Comparison of ENCODE assay signal across 9 mouse cellular contexts in the genomic region with DNA sequence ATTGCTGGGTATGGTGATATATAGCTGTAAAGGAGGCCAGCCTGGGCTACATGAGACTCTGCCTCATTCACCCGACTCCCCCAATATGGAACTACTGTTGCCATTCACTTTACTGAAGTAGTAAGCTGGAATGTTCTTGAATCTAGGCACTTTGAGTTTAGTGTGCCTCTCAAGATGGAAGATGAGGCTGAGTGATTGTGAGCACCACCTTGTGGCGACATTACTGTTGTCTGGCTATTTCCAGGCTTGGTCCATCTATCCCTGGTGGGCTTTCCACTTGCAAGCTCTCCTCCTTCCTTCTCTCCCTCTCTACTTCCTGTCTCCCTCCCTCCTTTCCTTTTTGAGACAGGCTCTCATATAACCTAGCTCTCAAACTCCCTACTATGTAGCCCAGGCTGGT. TPM values are rescaled to one million over a fixed set of nuclear protein-coding genes. Genes with fewer than 3 reads are reported as not detected.
DNase-seq lines count a peak whose midpoint lies in the region; ATAC-seq and TF ChIP-seq lines count a peak whose summit lies in the region.
"Had no signal": no experiment of that assay in that cellular context is flagged by ENCODE, and none has a peak within 500 bp of the region (broad histone marks: within the 10 kb centered on the region; RNA-seq: fewer than 3 reads in every experiment).

No protein-coding gene starts in this region.

- WGBS in midbrain, postnatal 0 days, result 39% methylated on average over 2 of the region's 2 CpGs
- 31% methylated on average over 2 of the region's 2 CpGs for WGBS in midbrain, embryonic 15.5 days

- DNase-seq in heart, adult 18-20 months, result peak; percentile 48 to 74
- no peak for DNase-seq in heart, adult 11 months
- peak; percentile 69 for DNase-seq in midbrain, postnatal 0 days (ENCODE audit: low spot score)
- DNase-seq in ZHBTc4 (ENCODE audit: low read depth, low spot score), result peak; percentile 55
- no peak for DNase-seq in layer of hippocampus, postnatal 36 days

- H3K27ac ChIP-seq in midbrain, postnatal 0 days (ENCODE audit: low read depth, low read length), result no peak overlapping the region
- no peak overlapping the region for H3K27ac ChIP-seq in midbrain, embryonic 15.5 days

- H3K9me3 ChIP-seq in midbrain, postnatal 0 days (ENCODE audit: low read length), result no peaks in the 10 kb centered on the region
- no peaks in the 10 kb centered on the region for H3K9me3 ChIP-seq in midbrain, embryonic 15.5 days

- no peaks in the 10 kb centered on the region for H3K4me1 ChIP-seq in midbrain, postnatal 0 days (ENCODE audit: insufficient read depth, low read length)
- no peaks in the 10 kb centered on the region for H3K4me1 ChIP-seq in midbrain, embryonic 15.5 days

- no peak for ATAC-seq in midbrain, postnatal 0 days (ENCODE audit: low FRiP score)
- no peak for ATAC-seq in midbrain, embryonic 15.5 days (replicated peaks)
- peak; percentile 55 for ATAC-seq in granulocyte monocyte progenitor cell, adult 5-6 weeks (replicated peaks; ENCODE audit: poor library complexity, severe bottlenecking)
- ATAC-seq in neutrophil, adult 5-6 weeks (ENCODE audit: extremely low read depth, insufficient number of reproducible peaks, low FRiP score, poor library complexity, severe bottlenecking), result peak; percentile 51; the same call in 1 of the 2 replicates

- H3K9ac ChIP-seq in midbrain, postnatal 0 days (replicated peaks; ENCODE audit: low read length, poor library complexity, severe bottlenecking), result no peak overlapping the region
- no peak overlapping the region for H3K9ac ChIP-seq in midbrain, embryonic 15.5 days

- no peak overlapping the region for H3K4me3 ChIP-seq in midbrain, postnatal 0 days (ENCODE audit: low read depth, low read length)
- H3K4me3 ChIP-seq in midbrain, embryonic 15.5 days, result no peak overlapping the region

- no peaks in the 10 kb centered on the region for H3K27me3 ChIP-seq in midbrain, postnatal 0 days (ENCODE audit: insufficient read depth, low read length)
- H3K27me3 ChIP-seq in midbrain, embryonic 15.5 days (replicated peaks), result 0 out of 2 replicates have a peak, but pooled peaks cover 5% of the 10 kb centered on the region

- peaks cover 19% of the 10 kb centered on the region for H3K36me3 ChIP-seq in midbrain, postnatal 0 days (ENCODE audit: insufficient read depth, low read length)
- no peaks in the 10 kb centered on the region; the same call in 1 of the 2 replicates for H3K36me3 ChIP-seq in midbrain, embryonic 15.5 days (replicated peaks)

- TF ChIP-seq CTCF in midbrain, postnatal 0 days (IDR thresholded peaks at IDR 0.05), result peak; percentile 81

- H3K4me2 ChIP-seq in midbrain, postnatal 0 days (ENCODE audit: low read depth, low read length, poor library complexity, severe bottlenecking), result no peak overlapping the region
- H3K4me2 ChIP-seq in midbrain, embryonic 15.5 days, result no peak overlapping the region

RNA-seq across cellular contexts. Expression of a gene that starts 14.0 kb away (rescaled TPM):
- 10 to 100 TPM; 18.1 to 20.2 TPM for total RNA-seq in heart, adult 18-20 months (2021)
- 12.0 and 14.3 TPM in 2 replicates for total RNA-seq in midbrain, postnatal 0 days (2014; rRNA removed)
- polyA plus RNA-seq in midbrain, postnatal 0 days (2015; fragmentation: Nextera tagmentation; extraction: Ambion mirVana), result 7.3 and 9.5 TPM in 2 replicates
- 7.0 and 7.5 TPM in 2 replicates for polyA plus RNA-seq in midbrain, embryonic 15.5 days (2015; fragmentation: Nextera tagmentation; extraction: Ambion mirVana)
- 58.4 and 94.0 TPM in 2 replicates for total RNA-seq in granulocyte monocyte progenitor cell, adult 5-6 weeks (2014; fragmentation: Nextera tagmentation)
- 21.3 and 31.0 TPM in 2 replicates for total RNA-seq in granulocyte monocyte progenitor cell, adult 5-6 weeks (2017)
- 383 and 400 TPM in 2 replicates for total RNA-seq in neutrophil, adult 5-6 weeks (2017)
- total RNA-seq in layer of hippocampus, postnatal 36 days (2021), result 100 to 1,000 TPM; 136 to 154 TPM

RNA-seq across cellular contexts. Expression of a gene that starts 23.5 kb away (rescaled TPM):
- total RNA-seq in heart, adult 18-20 months (2021), result not detected
- 0.61 TPM in 1 of 2 replicates, not detected in the other for total RNA-seq in midbrain, postnatal 0 days (2014; rRNA removed)
- polyA plus RNA-seq in midbrain, postnatal 0 days (2015; fragmentation: Nextera tagmentation; extraction: Ambion mirVana), result 4.3 and 4.9 TPM in 2 replicates
- 1.6 and 1.9 TPM in 2 replicates for polyA plus RNA-seq in midbrain, embryonic 15.5 days (2015; fragmentation: Nextera tagmentation; extraction: Ambion mirVana)
- not detected in 2 replicates for total RNA-seq in granulocyte monocyte progenitor cell, adult 5-6 weeks (2014; fragmentation: Nextera tagmentation)
- not detected in 2 replicates for total RNA-seq in granulocyte monocyte progenitor cell, adult 5-6 weeks (2017)
- not detected in 2 replicates for total RNA-seq in neutrophil, adult 5-6 weeks (2017)
- total RNA-seq in layer of hippocampus, postnatal 36 days (2021), result 1 to 10 TPM; 1.5 to 2.3 TPM

RNA-seq across cellular contexts. Expression of a gene that starts 33.3 kb away (rescaled TPM):
- not detected for total RNA-seq in heart, adult 18-20 months (2021)
- 1.4 and 1.9 TPM in 2 replicates for total RNA-seq in midbrain, postnatal 0 days (2014; rRNA removed)
- 1.2 and 1.5 TPM in 2 replicates for polyA plus RNA-seq in midbrain, postnatal 0 days (2015; fragmentation: Nextera tagmentation; extraction: Ambion mirVana)
- polyA plus RNA-seq in midbrain, embryonic 15.5 days (2015; fragmentation: Nextera tagmentation; extraction: Ambion mirVana), result 0.66 and 0.71 TPM in 2 replicates
- 1.4 TPM in 1 of 2 replicates, not detected in the other for total RNA-seq in granulocyte monocyte progenitor cell, adult 5-6 weeks (2014; fragmentation: Nextera tagmentation)
- total RNA-seq in granulocyte monocyte progenitor cell, adult 5-6 weeks (2017), result not detected in 2 replicates
- not detected in 2 replicates for total RNA-seq in neutrophil, adult 5-6 weeks (2017)
- total RNA-seq in layer of hippocampus, postnatal 36 days (2021), result 1 to 10 TPM in 1 of 2 experiments, under 1 TPM in 1; 0.72 to 1.6 TPM
- polyA plus RNA-seq: large intestine, adult 2 months had no signal

RNA-seq across cellular contexts. Expression of a gene that starts 52.7 kb away (rescaled TPM):
- 1 to 10 TPM; 1.6 to 1.7 TPM for total RNA-seq in heart, adult 18-20 months (2021)
- total RNA-seq in midbrain, postnatal 0 days (2014; rRNA removed), result 46.3 and 57.8 TPM in 2 replicates
- 38.0 and 40.5 TPM in 2 replicates for polyA plus RNA-seq in midbrain, postnatal 0 days (2015; fragmentation: Nextera tagmentation; extraction: Ambion mirVana)
- 27.2 and 33.4 TPM in 2 replicates for polyA plus RNA-seq in midbrain, embryonic 15.5 days (2015; fragmentation: Nextera tagmentation; extraction: Ambion mirVana)
- total RNA-seq in granulocyte monocyte progenitor cell, adult 5-6 weeks (2014; fragmentation: Nextera tagmentation), result 2.6 and 6.4 TPM in 2 replicates
- 1.3 and 3.4 TPM in 2 replicates for total RNA-seq in granulocyte monocyte progenitor cell, adult 5-6 weeks (2017)
- total RNA-seq in neutrophil, adult 5-6 weeks (2017), result 1.1 and 1.5 TPM in 2 replicates
- 10 to 100 TPM; 14.8 to 14.9 TPM for total RNA-seq in layer of hippocampus, postnatal 36 days (2021)

Comparison
In these comparisons a context has a peak if more than half of its experiments do, and no peak if none do; other contexts are left out.
1. DNase-seq: peak in heart, adult 18-20 months (2 of 2), midbrain, postnatal 0 days (single experiment) and ZHBTc4 (single experiment); none in heart, adult 11 months (single experiment) and layer of hippocampus, postnatal 36 days (0 of 2).
2. ATAC-seq: peak in granulocyte monocyte progenitor cell, adult 5-6 weeks (single experiment) and neutrophil, adult 5-6 weeks (single experiment); none in midbrain, postnatal 0 days (single experiment) and midbrain, embryonic 15.5 days (single experiment).